Mouse (Mus musculus) testis, adult 2 months (tissue): ENCODE results near the gene Pkp4.

Experiments used
- CTCF ChIP-seq: fragments of 200-500 bp; IDR thresholded peaks from 2 replicates; pipeline ENCODE4 v1.5.1; 2012; ENCODE audit warnings: low read depth, mild to moderate bottlenecking, inconsistent platforms, low read length, moderate library complexity; ENCODE audit not compliant: control insufficient read depth, insufficient read depth, insufficient replicate concordance
- POLR2A ChIP-seq: fragments of 200-500 bp; IDR thresholded peaks from 2 replicates; pipeline ENCODE4 v1.6.1; 2012; ENCODE audit warnings: low read depth, mild to moderate bottlenecking, inconsistent platforms, low read length, moderate library complexity; ENCODE audit not compliant: control insufficient read depth

- TF ChIP-seq CTCF: no peak
- no peak for TF ChIP-seq POLR2A
These were observed 83.8 kb downstream of the Pkp4 start for GRCm38 (mm10) chr2:59244273-59245097.
